Mouse (Mus musculus): Measurements from ENCODE around the gene Vps26a. TPM values are rescaled to one million over a fixed set of nuclear protein-coding genes. Genes with fewer than 3 reads are reported as not detected.
A peak's percentile ranks its signal among the peaks of the same experiment; 100 is the strongest.
"Not testable (repeated sequence)": the region's sequence is repeated elsewhere in the genome, so short reads cannot be mapped to it uniquely, and the experiment has no call there.

Vps26a gene
- total RNA-seq, 2 experiments from 2014 or later: 45.3 to 48.0 TPM

- peak in 1 of 2 experiments; percentile 1 for DNase-seq (ENCODE audit: low spot score in 2 of 2)
- peak overlapping the region; percentile 71 for H3K27ac ChIP-seq
Observed at GRCm38 (mm10) chr10:62507591-62508308, 21.1 kb upstream of the Vps26a start.

DNA sequence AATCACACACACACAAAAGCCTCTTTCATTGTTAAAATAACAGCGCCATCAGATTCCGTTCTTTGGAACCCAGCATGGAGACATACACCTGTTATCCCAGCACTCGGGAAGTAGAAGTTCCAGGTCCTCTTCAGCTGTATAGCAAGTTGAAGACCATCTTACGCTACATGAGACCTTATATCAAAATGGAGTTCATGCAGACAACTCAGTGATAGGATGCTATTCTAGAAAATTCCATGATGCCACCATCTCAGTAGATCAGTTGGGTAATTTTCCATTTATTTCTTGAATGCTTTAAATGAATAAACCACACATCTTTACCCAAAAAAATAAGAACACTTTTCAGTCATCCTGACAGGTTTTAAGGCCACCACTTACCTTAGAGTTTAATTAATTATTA, 20.5 kb upstream of the Vps26a start:
- Histone ChIP-seq H3K4me3 (peak overlapping the region; percentile 51), H3K27ac (peak overlapping the region; percentile 71; the same call in 1 of the 2 replicates)
- DNase-seq (ENCODE audit: low spot score in 2 of 2): no peak
- TF ChIP-seq CTCF (conservative IDR thresholded peaks at IDR 0.05): no peak

More at GRCm38 (mm10) chr10:62507591-62508308, 21.1 kb upstream of the Vps26a start:
- no peak for TF ChIP-seq CTCF (conservative IDR thresholded peaks at IDR 0.05)
- H3K4me3 ChIP-seq: peak overlapping the region; percentile 51

DNA sequence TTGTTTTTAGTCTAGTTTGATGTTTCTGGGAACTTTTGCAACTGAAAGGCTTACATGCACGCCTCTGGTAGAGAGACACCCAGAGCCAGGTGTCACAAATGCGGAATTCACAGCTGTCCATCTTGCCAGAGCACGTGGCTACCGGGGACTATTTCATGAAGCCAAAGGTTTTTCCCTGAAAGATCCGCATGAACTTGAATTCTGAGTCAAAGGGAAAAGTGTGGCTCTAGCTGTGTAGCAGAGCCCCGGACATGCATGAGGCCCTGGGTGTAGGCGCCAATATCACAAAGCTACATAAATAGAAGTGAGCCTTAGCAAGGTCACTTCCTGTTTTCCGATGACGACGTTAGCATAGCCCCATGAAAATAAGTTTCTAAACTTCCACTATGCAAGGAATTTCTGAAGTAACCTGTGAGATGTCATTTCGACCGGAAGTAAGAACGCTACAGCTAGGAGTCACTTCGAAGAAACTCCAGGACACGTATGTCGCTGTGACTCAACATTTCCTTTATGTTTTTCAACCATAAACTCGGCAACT, 19.5 kb upstream of the Vps26a start:
- DNase-seq (ENCODE audit: low spot score in 2 of 2): no peak
- no peak overlapping the region; the same call in 1 of the 2 replicates for H3K27ac ChIP-seq
- no peak for TF ChIP-seq CTCF (conservative IDR thresholded peaks at IDR 0.05)
- peak overlapping the region; percentile 26 for H3K4me3 ChIP-seq

DNA sequence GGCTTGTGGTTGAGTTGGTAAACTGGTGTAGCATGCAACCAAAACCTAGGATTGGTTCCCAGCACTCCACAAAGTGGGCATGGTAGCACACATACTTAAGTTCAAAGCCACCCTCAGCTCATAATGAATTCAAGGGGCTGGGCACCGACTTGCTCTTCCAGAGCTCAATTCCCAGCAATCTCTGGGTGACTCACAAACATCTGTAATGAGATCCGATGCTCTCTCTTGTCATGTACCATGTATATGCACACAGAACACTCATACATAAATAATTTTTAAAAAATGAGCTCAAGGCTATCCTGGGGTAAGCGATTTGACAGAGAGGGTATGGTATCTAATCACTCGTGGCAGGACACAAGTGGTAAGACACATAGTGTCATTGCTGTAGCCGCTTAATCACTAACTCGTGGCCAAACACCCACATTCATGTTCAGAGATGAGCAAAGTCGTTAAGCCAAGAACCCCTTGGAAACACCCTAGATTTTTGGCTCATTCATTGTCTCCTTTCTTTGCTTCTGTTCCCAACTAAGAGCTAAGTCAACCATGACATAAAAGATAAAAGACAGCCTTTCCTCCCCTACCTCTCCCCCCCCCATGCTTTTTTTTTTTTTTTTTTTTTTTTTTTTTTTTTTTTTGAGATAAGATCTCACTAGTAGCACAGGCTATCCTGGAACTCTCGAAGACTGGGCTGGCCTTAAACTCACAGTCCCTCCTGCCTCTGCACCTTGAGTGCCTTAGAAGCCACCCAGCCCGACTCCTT, 18.8 kb upstream of the Vps26a start:
- DNase-seq (ENCODE audit: low spot score in 2 of 2): no peak
- Histone ChIP-seq H3K4me3 (no peak overlapping the region), H3K27ac (no peak overlapping the region)
- TF ChIP-seq CTCF (conservative IDR thresholded peaks at IDR 0.05): no peak

DNA sequence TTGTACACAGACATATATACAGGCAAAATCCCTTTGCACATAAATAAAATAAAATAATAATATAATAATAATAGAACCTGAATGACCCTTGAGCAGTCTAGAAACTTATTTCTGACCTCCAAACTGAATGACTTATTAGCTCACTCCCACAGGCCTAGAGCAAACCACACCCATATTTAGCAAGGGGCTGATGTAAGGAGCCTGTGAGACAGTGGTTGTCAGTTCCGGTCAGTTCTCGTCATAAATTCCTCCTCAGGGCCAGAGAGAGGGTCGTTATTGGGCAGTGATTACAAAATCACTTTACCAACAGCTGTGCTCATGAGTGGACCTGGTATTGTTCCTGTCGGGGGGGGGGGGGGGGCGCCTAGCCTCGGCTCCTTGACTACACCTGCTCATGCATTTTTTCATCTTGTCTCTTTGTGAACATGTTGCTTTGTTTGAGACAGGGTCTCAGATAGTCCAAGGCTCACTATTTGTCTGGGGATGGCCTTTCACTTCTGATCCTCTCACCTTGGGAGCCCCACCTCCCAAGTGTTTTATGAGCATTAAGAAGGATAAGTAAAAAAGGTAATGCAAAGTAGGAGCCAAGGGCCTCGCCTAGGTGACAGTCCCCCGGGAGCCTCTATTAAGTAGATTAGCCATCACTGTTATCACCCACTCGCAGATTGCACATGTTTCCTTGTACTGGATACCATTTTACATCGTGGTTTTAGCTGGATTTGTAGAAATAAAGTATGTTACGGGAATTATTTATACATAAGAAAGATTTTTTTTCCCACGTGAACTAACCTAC, 17.4 kb upstream of the Vps26a start:
- no peak overlapping the region for H3K4me3 ChIP-seq
- no peak for TF ChIP-seq CTCF (conservative IDR thresholded peaks at IDR 0.05)
- DNase-seq (ENCODE audit: low spot score in 2 of 2): no peak

GRCm38 (mm10) chr10:62503353-62503752, 16.7 kb upstream of the Vps26a start:
- TF ChIP-seq CTCF (conservative IDR thresholded peaks at IDR 0.05): no peak
- no peak overlapping the region for H3K4me3 ChIP-seq
- H3K27ac ChIP-seq: no peak overlapping the region
- DNase-seq (ENCODE audit: low spot score in 2 of 2): no peak

More for the DNA sequence above, 17.4 kb upstream of the Vps26a start:
- H3K27ac ChIP-seq: no peak overlapping the region

DNA sequence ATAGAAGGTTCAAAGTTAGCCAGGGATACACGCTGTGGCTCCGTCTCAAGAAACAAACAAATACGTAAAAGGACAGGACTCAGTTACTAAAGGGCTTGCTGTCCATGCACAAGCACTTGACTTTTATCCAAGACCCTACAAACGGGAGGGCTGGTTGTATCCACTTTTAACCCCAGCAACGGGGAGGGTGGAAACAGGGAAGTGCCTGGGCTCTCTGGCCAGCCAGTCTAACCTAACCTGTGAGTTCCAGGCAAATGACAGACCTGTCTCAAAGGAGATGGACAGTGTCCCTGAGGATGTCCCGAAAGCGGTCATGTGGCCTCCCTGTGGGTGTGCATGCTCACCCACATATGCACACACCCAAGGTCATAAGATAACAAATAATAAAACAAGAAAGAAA, 15.3 kb upstream of the Vps26a start:
- DNase-seq (ENCODE audit: low spot score in 2 of 2): no peak
- no peak overlapping the region for H3K4me3 ChIP-seq
- TF ChIP-seq CTCF (conservative IDR thresholded peaks at IDR 0.05): no peak

GRCm38 (mm10) chr10:62500916-62501615, 14.5 kb upstream of the Vps26a start:
- no peak overlapping the region for H3K27ac ChIP-seq
- no peak overlapping the region for H3K4me3 ChIP-seq
- DNase-seq (ENCODE audit: low spot score in 2 of 2): no peak
- TF ChIP-seq CTCF (conservative IDR thresholded peaks at IDR 0.05): no peak

More for the DNA sequence above, 15.3 kb upstream of the Vps26a start:
- H3K27ac ChIP-seq: no peak overlapping the region

DNA sequence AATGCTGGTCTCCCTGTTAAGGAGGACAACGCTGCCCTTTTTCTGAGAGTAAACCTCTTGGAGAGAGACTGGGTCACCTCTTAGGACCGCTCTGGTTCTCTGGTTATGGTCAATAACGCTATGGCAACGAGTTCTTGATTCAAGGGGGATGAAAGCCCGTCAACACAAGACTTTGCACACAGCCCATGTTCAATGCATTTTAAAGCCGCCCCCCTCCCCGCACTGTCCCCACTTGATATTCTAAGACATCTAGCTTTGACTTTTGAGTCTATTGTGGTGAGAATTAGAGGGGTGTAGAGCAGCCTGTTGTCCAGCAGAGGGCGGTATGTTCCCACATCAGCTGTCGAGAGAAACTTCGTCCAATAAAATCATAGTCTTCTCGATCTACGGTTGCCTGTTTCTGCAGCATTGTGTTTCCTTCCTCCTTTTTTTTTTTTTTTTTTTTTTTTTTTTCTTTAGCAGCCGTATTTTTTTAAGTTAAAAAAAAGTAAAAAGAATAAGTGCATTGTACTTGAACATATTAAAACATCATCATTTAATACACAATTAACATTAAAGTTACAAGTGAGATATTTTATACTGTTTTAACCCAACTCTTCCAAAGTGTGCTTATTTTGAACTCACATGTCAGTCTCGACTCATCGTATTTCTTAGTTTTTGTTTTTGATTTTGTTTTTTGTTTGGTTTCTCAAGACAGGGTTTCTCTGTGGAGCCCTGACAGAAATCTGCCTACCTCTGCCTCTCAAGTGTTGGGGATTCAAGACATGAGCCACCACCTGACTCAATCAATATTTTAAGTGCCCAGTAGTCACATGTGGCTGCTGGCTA, 13.7 kb upstream of the Vps26a start:
- DNase-seq (ENCODE audit: low spot score in 2 of 2): peak; percentile 60 to 70
- peak; percentile 90 for TF ChIP-seq CTCF (conservative IDR thresholded peaks at IDR 0.05)
- H3K27ac ChIP-seq: no peak overlapping the region
- no peak overlapping the region for H3K4me3 ChIP-seq

- not testable (repeated sequence) for H3K4me3 ChIP-seq; H3K27ac ChIP-seq; DNase-seq (ENCODE audit: low spot score in 2 of 2)
Observed at GRCm38 (mm10) chr10:62491681-62492080, 5.1 kb upstream of the Vps26a start.

DNA sequence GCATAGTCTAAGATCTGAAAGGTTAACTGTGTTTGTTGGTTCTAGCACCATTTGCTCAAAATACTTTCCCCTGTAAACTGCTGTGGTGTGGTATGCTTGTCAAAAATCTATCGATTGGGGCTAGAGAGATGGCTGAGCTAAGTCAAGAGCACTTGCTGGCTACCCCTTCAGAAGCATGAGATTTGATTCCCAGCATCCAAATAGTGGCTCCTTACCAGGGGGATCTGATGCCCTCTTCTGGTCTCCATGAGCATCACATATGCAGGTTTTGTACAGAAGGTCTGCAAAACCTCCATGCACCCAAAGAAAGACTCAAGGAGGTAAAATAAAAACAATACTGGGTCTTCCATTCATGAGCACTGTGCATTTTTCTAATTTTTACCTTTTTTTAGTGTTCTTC, 1.7 kb upstream of the Vps26a start:
- Histone ChIP-seq H3K4me3 (no peak overlapping the region), H3K27ac (no peak overlapping the region)
- peak; percentile 89 for TF ChIP-seq CTCF (conservative IDR thresholded peaks at IDR 0.05)
- peak in 1 of 2 experiments; percentile 47 for DNase-seq (ENCODE audit: low spot score in 2 of 2)
